Mouse (Mus musculus) urinary bladder, postnatal 36 days (tissue): ENCODE results near the gene Lsm7.
"Not testable (repeated sequence)": the region's sequence is repeated elsewhere in the genome, so short reads cannot be mapped to it uniquely, and the experiment has no call there.

ENCODE experiments used
- DNase-seq, 2 experiments: peaks; one replicate each; pipeline ENCODE4 v3.0.0; 2022; ENCODE audit warnings: low spot score in 2 of 2, mixed read lengths in 1 of 2

Lsm7 gene

DNA sequence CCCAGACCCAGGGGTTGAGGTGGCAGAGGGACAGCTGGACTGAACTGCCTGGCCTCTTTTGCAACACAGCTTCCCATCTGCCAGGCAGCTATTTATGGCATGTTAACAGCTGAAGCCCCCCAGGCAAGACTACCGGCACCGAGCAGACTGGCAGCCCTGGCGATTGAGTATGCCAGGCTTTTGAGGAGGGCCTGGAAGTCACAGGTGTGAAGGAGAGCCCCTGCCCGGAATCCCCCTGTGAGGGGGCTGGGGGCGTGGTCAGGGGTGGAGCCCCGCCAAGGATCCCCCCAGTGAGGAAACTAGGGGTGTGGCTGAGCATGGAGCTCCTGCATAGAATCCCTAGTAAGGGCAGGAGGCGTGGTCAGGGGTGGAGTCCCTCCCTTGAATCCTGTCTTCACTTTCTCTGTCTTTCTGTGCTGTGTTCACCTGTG is 18.0 kb downstream of the Lsm7 start:
- no peak for DNase-seq

GRCm38 (mm10) chr10:80835617-80836016 is 19.4 kb downstream of the Lsm7 start:
- no peak for DNase-seq

GRCm38 (mm10) chr10:80832818-80833217 is 22.2 kb downstream of the Lsm7 start:
- no peak for DNase-seq

DNA sequence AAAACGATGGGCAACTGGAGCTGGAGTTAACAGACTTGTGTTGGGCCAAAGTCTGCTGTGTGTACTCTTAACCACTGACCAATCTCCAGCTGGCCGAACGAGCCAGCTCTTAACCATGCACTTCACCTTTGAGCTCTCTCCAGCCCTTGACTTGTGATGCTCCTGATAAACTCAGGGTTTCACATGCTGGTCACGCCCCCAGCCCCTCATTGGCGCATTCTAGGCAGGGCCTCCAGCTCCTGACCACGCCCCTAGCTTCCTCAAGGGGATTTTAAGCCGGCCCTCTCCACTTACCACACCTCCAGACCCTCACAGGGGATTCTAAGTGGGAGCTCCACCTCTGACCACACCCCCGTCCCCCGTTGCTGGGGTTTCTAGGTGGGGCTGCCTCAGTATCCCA is 23.9 kb downstream of the Lsm7 start:
- DNase-seq: peak in 1 of 2 experiments; percentile 55

- DNase-seq: no peak
Measured at GRCm38 (mm10) chr10:80829359-80830278, 25.4 kb downstream of the Lsm7 start.

DNA sequence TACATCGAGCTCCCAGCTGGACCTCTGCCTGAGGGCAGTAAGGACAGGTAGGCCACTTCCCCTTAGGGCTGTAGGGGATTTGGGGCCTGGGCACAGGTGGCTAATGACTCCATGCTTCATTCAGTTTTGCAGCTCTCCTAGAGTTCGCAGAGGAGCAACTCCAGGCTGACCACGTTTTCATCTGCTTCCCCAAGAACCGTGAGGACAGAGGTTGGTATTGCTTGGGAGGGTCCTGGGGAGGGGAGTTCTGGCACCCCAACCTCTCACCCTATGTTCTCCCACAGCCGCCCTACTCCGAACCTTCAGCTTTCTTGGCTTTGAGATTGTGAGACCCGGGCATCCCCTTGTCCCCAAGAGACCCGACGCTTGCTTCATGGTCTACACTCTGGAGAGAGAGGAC is 26.4 kb downstream of the Lsm7 start:
- DNase-seq: not testable (repeated sequence)

DNA sequence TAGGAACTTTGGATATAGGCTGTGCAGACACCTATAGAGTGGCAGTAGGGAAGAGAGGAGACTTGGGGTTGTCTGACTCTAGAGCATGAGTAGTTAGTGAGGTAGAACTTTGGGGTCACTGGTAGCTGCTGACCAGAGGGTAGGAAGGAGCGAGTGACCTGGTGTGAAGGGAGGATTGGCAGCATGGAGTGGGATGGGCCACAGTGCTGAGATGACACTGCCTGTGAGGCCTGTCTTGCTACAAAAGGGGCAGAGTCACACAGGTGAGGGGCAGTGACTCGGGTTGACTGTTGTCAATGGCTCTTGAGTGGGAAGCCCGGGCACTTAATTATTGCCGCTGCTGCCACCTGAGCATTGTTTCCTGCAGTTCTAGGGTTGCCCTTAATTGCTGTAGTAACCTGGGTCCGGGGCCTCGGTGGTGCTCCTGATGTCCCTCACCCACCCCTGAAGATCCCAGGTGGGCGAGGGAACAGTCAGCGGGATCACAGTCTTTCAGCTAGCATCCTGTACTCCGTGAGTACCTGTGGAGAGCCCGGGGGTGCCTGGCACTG is 27.1 kb downstream of the Lsm7 start:
- no peak for DNase-seq

GRCm38 (mm10) chr10:80827063-80827869 is 27.7 kb downstream of the Lsm7 start:
- no peak for DNase-seq

DNA sequence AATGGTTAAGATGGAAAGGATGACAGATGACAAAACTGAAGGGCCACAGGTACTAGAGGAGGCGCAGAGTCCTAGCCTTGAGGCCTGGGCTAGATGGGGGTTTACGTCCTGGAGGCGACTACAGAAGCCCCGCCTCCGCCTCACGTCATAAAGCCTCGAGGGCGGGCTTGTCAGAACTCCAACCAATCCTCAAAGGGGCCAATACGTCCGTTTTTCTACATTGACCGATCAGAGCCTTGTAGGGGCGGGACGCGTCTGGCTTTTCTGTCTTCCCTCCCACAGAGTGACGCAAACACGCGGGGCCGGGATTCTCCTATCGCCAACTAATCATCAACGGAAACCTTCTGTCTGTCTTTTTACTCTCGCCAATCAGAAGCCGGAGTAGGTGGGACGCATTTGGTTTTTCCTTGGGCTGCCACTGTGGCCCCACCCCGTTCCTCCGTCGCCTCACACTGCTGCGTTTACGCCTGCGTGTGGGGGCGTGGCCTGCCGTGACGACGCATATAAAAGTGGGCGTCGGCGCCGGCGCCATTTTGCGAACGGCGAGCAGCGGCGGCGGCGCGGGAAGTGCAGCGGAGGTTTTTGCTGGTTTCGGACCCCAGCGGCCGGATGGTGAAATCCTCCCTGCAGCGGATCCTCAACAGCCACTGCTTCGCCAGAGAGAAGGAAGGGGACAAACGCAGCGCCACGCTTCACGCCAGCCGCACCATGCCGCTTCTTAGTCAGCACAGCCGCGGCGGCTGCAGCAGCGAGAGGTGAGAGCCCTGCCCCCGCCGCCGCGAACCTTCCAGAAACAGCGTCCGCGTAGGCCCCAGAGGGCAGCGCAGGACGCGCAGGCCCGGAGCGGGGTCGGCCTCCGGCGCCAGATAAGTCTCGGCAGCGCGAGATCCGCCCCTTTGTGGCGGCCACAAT is 28.6 kb downstream of the Lsm7 start, which contains the start of gene Oaz1:
TSS of gene Oaz1 (plus strand) at position 506 of the 912 bp plus-strand sequence.
- peak; percentile 98 to 99 for DNase-seq

DNA sequence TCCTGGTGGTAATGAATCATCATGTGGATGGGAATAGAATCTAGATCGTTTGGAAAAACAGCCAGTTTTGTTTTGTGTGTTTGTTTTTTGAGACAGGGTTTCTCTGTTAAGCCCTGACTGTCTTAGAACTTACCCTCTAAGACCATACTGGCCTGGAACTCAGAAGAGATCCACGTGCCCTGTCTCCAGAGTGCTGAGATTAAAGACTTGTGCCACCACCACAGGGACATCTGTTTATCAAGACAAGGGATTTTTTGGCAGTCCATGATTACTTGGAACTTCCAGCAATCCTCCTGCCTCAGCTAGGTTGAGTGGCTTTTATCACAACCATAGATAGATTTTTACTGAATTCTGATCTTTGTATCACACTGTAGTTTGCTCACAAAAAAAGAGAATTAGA is 30.2 kb downstream of the Lsm7 start:
- DNase-seq: no peak

- no peak for DNase-seq
Measured at GRCm38 (mm10) chr10:80823847-80824643, 31.0 kb downstream of the Lsm7 start.

DNA sequence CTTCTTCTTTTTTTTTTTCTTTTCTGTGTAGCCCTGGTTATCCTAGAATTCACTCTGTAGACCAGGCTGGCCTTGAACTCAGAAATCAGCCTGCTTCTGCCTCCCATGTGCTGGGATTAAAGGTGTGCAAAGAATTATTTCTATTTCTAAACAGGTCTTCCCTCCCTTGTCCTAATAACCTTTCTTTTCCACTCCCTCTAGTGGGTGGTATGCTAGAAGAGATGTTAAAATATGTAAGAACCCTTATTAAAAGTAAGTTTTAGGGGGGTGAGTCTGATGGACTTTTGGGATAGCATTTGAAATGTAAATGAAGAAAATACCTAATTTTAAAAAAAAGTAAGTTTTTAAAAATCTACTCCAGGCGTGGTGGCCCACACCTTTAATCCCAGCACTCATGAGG is 31.7 kb downstream of the Lsm7 start:
- no peak for DNase-seq

DNA sequence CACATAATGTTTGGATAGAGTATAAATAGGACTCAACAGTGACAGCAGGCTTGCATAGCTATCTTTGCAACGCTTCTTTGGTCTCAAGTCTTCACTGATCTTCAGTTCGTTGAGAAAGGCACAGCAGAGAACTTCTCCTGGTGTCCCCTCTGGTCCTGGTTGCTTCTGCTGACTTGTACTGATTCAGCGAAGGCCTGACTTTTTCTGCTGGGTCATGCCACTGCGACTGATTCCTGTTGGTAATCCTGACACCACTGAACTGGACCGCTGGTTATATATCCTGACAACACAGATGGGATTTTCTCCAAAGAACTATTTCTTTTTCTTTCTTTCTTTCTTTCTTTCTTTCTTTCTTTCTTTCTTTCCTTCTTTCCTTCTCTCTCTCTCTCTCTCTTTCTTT is 32.5 kb downstream of the Lsm7 start:
- no peak for DNase-seq

DNA sequence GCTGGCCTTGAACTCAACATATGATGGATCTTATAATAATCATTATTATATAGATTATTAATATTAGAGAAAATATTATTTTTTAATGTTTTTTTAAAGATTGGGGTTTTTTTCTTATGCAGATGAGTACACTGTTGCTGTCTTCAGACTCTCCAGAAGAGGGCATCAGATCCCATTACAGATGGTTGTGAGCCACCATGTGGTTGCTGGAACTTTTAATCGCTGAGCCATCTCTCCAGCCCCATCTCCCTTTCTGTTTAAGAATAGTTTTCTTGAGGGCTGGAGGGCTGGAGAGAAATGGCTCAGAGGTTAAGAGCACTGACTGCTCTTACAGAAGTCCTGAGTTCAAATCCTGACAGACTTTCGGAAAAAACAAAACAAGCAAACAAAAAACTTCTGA is 33.0 kb downstream of the Lsm7 start:
- DNase-seq: no peak

DNA sequence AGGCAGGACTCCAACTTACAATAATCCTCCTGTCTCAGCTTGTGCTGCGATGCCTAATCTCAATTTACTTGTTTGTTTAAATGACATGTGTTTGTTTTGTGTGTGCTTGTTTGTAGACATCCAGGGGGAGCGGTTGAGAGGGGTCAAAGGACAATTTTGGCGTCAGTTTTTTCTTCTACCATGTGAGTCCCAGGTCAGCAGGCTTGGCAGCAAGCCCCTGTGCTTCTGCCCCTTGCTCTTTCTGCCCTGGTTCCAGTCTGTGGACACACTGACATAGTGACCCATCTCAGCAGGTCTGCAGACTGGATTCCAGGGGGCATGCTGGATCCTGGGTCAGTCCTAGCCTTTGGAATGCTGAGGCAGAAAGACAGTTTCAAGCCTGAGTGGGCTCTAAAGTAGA is 35.6 kb downstream of the Lsm7 start:
- no peak for DNase-seq

- DNase-seq: no peak
Measured at GRCm38 (mm10) chr10:80818599-80819281, 36.3 kb downstream of the Lsm7 start.

GRCm38 (mm10) chr10:80817955-80818354 is 37.1 kb downstream of the Lsm7 start:
- not testable (repeated sequence) for DNase-seq

DNA sequence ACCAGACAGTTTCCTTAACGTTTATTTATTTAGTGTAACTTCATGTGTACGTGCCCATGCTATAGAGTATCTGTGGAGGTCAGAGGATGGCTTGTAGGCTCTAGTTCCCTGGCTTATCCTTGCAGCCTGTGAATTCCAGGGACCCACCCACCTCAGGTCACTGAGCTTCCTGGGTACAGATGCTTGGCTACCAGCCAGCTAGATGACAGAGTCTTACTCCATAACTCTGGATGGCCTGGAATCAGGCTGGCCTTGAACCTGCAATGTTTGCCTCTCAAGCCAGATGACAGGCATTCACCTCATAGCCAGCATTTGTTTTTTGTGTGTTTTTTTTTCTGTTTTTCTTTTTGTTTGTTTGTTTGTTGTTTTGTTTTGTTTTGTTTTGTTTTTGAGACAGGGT is 37.8 kb downstream of the Lsm7 start:
- no peak for DNase-seq

DNA sequence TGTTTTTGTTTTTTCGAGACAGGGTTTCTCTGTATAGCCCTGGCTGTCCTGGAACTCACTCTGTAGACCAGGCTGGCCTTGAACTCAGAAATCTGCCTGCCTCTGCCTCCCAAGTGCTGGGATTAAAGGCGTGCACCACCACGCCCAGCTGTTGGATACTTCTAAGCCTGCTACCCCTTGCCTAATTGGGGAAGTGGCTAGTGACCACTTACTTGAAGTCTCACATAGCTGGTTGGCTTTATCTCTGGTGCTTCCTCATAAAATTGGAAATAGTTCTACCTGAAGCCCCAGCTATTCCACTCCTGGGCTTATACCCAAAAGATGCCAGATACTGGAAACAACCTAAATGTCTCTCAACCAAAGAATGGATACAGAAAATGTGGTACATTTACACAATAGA is 38.7 kb downstream of the Lsm7 start:
- not testable (repeated sequence) for DNase-seq

DNA sequence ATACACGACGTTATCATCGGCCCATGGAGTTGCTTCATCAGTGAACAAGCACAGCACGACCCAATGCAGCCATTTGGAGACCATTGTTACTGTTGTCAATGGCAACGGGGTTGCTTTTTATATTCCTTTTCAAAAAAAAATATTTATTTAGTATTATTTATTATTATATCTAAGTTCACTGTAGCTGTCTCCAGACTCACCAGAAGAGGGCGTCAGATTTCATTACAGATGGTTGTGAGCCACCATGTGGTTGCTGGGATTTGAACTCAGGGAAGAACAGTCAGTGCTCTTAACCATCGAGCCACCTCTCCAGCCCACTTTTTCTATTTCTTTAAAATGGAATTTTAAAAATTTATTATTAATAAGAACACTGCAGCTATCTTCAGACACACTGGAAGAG is 40.2 kb downstream of the Lsm7 start:
- DNase-seq: no peak
